Mouse (Mus musculus) thymus, postnatal 10 days (tissue): ENCODE results near the gene Kiss1.

Source experiments
- DNase-seq, 2 experiments: peaks; one replicate each; pipeline ENCODE4 v3.0.0; 2021; ENCODE audit warnings: low spot score in 2 of 2

The Kiss1 gene

GRCm38 (mm10) chr1:133362103-133362502, 40.4 kb downstream of the Kiss1 start:
- no peak for DNase-seq

DNA sequence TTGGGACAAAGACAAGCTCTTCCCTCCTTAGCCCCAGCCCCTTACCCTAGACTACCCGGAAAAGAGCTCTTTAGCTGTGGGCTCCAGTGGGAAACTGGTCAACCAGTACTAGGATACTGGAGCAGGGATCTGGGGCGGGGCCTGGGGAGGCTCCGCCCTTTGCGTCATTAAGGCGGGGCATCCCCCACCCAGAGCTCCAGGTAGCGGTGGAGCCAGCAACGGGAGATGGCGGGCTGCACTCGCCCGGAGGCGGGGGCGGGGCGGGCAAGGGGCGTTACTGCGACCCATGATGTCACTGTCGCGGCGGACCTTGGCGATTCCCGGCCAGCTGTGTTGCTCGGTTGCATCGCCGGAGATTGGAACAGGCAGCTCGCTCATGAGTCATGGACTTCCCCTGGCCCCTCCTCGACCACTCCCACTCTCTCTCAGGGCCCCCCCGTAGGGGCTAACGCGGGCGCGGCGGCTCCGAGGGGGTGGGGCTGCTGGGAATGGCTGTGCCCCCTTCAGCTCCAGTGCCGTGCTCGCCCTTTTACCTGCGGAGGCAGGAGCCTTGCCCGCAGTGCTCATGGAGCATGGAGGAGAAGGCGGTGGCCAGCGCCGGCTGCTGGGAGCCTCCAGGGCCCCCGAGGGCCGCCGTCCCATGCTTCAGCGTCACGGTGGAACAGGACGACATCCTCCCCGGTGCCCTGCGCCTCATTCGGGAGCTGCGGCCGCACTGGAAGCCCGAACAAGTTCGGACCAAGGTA, 41.8 kb downstream of the Kiss1 start, which contains the start of gene Etnk2:
Gene Etnk2, plus strand, starts transcription at position 297 of the 746 bp plus-strand sequence.
- DNase-seq = peak; percentile 30 to 32

- DNase-seq = no peak
Measured at GRCm38 (mm10) chr1:133364022-133364630, 42.5 kb downstream of the Kiss1 start.

DNA sequence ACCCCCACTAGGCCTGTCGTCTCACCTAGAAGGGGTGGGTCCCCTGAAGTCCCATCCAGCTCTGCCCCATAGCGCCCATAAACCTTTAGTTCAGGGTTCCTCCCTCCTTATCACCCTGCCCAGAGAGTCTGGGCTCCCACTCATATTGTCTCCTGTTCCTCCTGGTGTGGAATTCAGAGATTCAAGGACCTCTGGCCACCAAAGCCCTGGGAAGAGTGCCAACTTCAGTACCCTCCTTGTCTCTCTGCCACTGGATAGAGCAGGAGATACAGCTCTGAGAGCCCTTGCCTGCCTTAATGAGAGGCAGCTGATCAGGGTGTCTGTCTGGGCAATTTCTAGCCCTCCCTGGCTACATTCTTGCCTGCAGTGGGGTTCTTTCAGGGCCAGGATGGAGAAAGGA, 43.2 kb downstream of the Kiss1 start:
- no peak for DNase-seq

- no peak for DNase-seq
Measured at GRCm38 (mm10) chr1:133366951-133367605, 45.4 kb downstream of the Kiss1 start.

- no peak for DNase-seq
Measured at GRCm38 (mm10) chr1:133367606-133368488, 46.2 kb downstream of the Kiss1 start.

DNA sequence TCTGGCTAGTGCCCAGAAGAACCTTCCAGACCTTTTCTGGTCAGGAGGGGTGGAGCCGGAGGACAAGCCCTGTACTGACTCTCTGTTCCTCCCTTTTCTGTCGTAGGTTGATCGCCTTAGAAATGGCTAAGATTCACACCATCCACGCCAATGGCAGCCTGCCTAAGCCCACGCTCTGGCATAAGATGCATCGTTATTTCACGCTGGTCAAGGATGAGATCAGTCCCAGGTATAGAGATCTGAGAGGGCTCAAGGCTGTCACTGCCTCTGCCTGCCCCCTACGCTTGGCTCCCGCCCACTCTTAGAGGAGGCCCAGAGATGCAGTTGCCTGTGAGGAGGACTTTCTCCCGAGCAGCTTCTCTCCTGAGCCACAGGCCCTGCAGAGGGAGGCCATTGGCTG, 47.0 kb downstream of the Kiss1 start:
- DNase-seq = no peak

GRCm38 (mm10) chr1:133370352-133370751, 48.7 kb downstream of the Kiss1 start:
- DNase-seq = no peak

DNA sequence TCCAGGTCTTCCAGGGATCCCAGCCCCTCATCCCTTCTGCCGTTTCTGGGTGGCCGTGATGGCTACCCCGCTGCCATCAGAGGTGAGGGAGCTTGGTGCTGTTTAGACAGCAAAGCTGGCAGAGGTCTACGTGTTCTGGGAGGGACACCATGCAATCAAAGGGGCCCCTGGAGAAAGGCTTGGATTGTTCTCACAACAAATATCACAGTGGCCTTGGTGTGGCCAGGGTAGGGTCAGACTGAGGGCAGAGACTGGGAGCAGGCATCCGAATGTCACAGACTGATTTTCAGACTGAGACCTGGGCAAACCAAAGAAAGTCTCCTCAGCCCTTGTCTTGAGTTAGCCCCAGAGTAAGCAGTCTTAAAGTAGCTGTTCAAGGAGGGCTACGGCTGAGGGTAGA, 49.8 kb downstream of the Kiss1 start:
- no peak for DNase-seq

DNA sequence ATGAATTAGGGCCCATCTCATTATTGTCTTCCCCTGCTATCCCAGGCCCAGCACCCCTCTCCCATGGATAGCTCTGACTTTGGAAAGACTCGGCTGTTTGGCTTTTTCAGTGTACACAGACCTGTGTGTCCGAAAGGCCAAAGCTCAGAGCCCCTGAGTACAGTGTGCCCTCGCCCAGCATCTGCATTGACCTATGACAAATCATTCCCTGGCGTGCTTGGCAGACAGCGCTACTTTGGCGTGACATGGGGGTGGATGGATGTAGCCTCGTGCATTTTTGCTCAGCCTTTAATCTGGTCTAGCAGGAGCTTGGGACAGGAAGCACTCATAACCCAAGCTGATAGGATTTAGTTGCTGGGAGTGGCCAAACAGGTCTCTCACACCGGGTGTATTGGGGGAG, 50.4 kb downstream of the Kiss1 start:
- no peak for DNase-seq

DNA sequence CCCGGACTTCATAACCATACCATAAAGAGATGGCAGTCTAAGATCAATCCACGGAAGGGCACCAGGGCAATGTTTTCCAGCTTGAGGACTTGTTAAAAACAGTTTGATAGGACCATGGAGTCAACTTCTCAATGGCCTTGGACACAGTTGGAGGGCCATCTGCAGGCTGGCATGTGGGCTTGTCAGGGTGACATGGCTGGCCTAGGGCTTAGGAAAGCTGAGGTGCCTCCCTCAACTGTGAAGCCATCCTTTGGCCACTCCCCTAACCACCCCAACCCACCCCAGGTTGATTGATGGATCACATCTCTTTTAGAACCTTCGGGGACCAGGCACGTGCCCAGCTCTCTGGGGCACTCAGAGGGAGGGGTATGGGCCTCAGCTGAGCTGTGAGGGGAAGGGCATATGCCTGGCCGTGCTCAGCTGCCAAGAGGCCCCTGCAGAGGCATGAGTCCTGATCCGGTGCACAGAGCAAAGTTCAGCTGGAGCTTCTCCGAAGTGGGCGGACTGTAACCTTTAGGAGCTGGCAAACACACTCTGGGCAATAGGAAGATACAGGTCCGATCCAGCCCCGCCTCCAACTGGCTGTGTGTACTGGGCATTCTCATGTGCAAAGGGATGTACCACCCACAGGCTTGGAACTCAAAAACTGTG, 54.1 kb downstream of the Kiss1 start:
- no peak for DNase-seq

DNA sequence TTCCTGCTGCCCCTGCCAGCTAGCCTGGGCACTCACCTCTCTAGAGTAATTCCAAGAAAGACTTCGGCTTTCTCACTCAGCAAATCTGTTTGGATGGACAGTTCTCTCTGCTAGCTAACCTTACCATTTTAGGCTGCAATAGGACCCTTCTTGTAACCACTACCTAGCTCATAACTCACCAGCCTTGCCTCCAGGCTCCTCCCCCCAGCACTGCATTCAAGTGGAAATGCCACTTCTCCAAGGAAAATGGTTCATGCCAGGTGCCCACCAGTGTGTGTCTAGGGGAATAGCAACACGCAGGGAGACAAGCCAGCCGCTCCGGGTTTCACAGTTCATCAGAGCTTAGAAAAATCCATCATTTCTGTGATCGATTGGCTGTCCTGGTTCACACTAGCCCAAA, 55.9 kb downstream of the Kiss1 start:
- DNase-seq = no peak
